Mouse (Mus musculus): ENCODE data around the gene E130116L18Rik. TPM values are rescaled to one million over a fixed set of nuclear protein-coding genes. Genes with fewer than 3 reads are reported as not detected.

Gene E130116L18Rik
- not detected in 2 replicates for polyA plus RNA-seq (2015; fragmentation: Nextera tagmentation; extraction: Ambion mirVana)

GRCm38 (mm10) chr5:25222752-25223702 is at the start of gene E130116L18Rik:
E130116L18Rik (minus strand) TSS chr5:25223153.
- H3K27me3 ChIP-seq = no peaks in the 10 kb centered on the region
- H3K9ac ChIP-seq = peak within 1 kb of the TSS; percentile 77
- WGBS = 3% methylated on average over 71 of the region's 72 CpGs
- peak; percentile 93 for ATAC-seq (ENCODE audit: insufficient number of reproducible peaks, low FRiP score, low TSS enrichment, low read depth)
- no peaks in the 10 kb centered on the region for H3K9me3 ChIP-seq
- H3K4me2 ChIP-seq = peak within 1 kb of the TSS; percentile 57
- peak within 1 kb of the TSS; percentile 83 for H3K4me3 ChIP-seq
- peaks cover 4% of the 10 kb centered on the region; the same call in 1 of the 2 replicates for H3K4me1 ChIP-seq
- H3K27ac ChIP-seq = peak within 1 kb of the TSS; percentile 90
- H3K36me3 ChIP-seq = 0 out of 2 replicates have a peak, but pooled peaks cover 6% of the 10 kb centered on the region

GRCm38 (mm10) chr5:25268258-25268888 is 45.4 kb upstream of the E130116L18Rik start:
- 93% methylated on average over 4 of the region's 4 CpGs for WGBS
- Histone ChIP-seq H3K27ac (no peak overlapping the region), H3K9ac (no peak overlapping the region), H3K36me3 (peaks cover 65% of the 10 kb centered on the region), H3K27me3 (no peaks in the 10 kb centered on the region), H3K9me3 (no peaks in the 10 kb centered on the region), H3K4me1 (no peaks in the 10 kb centered on the region), H3K4me2 (no peak overlapping the region), H3K4me3 (no peak overlapping the region)
- no peak for ATAC-seq (ENCODE audit: insufficient number of reproducible peaks, low FRiP score, low TSS enrichment, low read depth)

DNA sequence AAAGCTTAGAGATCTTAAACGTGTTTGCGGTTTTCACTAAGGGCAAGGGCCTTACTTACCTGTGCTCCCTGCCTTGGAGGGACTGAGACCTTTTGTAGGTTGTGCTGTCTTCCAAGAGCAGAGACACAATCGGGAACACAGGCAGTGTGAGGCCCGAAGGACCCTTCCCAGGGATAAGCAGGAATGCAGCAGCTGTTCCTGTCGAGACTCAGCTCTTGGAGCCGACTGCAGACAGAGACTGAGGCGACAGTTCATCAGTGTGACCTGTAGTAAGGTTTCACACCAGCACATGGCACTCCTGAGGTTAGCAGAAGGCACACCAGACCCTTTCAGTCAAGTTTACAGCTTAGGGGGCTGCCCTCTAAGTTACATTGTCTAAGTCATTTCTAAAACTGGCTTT is 39.3 kb upstream of the E130116L18Rik start:
- H3K4me2 ChIP-seq = no peak overlapping the region
- no peak overlapping the region for H3K4me3 ChIP-seq
- ATAC-seq (ENCODE audit: insufficient number of reproducible peaks, low FRiP score, low TSS enrichment, low read depth) = no peak
- no peaks in the 10 kb centered on the region for H3K9me3 ChIP-seq
- H3K9ac ChIP-seq = no peak overlapping the region
- no peaks in the 10 kb centered on the region for H3K27me3 ChIP-seq
- H3K36me3 ChIP-seq = peaks cover 79% of the 10 kb centered on the region
- 80% methylated on average over 7 of the region's 7 CpGs for WGBS
- H3K27ac ChIP-seq = no peak overlapping the region
- H3K4me1 ChIP-seq = no peaks in the 10 kb centered on the region

DNA sequence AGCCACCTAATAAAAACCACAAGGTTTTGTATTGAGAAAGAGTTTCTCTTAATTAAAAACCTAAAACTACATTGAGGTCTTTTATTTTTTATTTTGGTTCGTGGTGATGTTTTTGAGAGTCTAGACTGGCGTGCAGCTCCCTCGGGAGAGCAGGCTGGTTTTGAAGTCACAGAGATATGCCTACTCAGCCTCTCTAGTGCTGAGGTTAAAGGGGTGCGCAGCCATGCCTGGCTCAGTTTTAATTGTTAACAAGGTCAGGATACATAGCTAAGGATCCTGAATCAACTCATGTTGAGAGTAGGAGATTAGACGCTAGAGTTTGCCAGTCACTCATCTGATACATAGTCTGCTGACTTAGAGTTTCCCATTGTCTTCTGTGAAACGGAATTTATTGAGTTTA is 38.5 kb upstream of the E130116L18Rik start:
- H3K4me1 ChIP-seq = no peaks in the 10 kb centered on the region
- no peaks in the 10 kb centered on the region for H3K27me3 ChIP-seq
- peaks cover 78% of the 10 kb centered on the region for H3K36me3 ChIP-seq
- ATAC-seq (ENCODE audit: insufficient number of reproducible peaks, low FRiP score, low TSS enrichment, low read depth) = no peak
- WGBS = 66% methylated on average over 6 of the region's 6 CpGs
- H3K27ac ChIP-seq = no peak overlapping the region
- no peaks in the 10 kb centered on the region for H3K9me3 ChIP-seq
- H3K4me3 ChIP-seq = no peak overlapping the region
- no peak overlapping the region for H3K9ac ChIP-seq
- no peak overlapping the region for H3K4me2 ChIP-seq

DNA sequence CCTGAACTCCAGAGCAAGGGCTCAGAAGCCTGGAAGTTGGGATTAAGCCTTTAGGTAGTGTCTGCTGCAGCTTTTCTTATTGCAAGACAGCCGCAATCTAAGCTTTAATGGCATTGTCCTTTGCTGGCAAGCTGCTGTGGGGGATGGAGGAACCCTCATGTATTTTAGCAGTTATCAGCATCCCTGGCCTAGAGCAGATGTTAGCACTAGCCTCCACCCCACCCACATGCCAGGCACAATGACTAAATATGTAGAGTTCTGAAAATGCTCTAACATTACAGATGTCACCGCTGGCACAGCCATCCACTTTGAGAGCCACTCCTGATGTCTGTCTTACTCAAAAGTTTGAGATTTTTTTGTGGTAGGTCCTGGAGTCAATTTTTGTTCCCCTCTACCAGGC is 33.7 kb upstream of the E130116L18Rik start:
- peaks cover 79% of the 10 kb centered on the region for H3K36me3 ChIP-seq
- no peaks in the 10 kb centered on the region for H3K4me1 ChIP-seq
- no peak for ATAC-seq (ENCODE audit: insufficient number of reproducible peaks, low FRiP score, low TSS enrichment, low read depth)
- H3K9me3 ChIP-seq = no peaks in the 10 kb centered on the region
- no peak overlapping the region for H3K9ac ChIP-seq
- H3K27me3 ChIP-seq = no peaks in the 10 kb centered on the region
- WGBS = 86% methylated on average over 2 of the region's 2 CpGs
- H3K4me3 ChIP-seq = no peak overlapping the region
- H3K4me2 ChIP-seq = no peak overlapping the region
- no peak overlapping the region for H3K27ac ChIP-seq

- WGBS = 96% methylated on average over 4 of the region's 4 CpGs
- H3K4me2 ChIP-seq = no peak overlapping the region
These were observed 31.5 kb upstream of the E130116L18Rik start for GRCm38 (mm10) chr5:25254491-25254890.

DNA sequence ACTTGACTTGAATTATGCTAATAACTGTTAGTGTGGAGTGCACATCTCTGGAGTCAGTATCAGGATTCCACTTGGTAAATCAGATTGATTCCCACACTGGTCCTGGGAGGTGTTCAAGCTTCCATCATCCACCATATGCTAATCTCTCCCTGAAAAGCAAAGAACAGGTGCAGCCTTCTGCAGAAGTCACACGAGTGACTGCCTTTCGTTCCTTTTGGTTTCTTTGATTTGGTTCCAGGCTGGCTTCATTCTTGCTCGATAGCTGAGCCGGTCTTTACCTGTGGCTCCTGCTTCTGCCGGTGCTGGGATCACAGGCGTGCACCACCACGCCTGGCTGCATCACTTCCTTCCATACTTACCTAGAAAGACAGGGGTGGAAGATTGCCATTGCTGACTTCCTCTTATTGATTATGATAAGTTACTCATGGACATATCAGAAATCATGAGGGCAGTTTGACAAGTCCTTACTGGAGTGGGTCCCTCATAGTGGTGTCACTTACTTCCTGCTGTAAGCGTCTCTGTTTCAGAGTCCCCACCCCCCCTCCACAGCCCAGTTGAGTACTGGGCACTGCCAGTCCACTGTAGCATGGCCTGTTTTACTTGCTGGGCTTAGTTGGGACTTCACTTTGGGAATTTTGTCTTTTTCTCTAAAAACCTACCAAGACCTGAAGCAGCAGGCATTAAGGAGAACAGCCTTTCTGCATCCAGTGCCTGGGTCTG is 30.0 kb upstream of the E130116L18Rik start:
- no peak for ATAC-seq (ENCODE audit: insufficient number of reproducible peaks, low FRiP score, low TSS enrichment, low read depth)
- H3K36me3 ChIP-seq = peaks cover 74% of the 10 kb centered on the region

More at GRCm38 (mm10) chr5:25254491-25254890, 31.5 kb upstream of the E130116L18Rik start:
- no peak overlapping the region for H3K27ac ChIP-seq
- H3K27me3 ChIP-seq = no peaks in the 10 kb centered on the region
- H3K4me3 ChIP-seq = no peak overlapping the region
- H3K9ac ChIP-seq = no peak overlapping the region
- no peaks in the 10 kb centered on the region for H3K9me3 ChIP-seq
- H3K36me3 ChIP-seq = peaks cover 81% of the 10 kb centered on the region
- H3K4me1 ChIP-seq = no peaks in the 10 kb centered on the region
- no peak for ATAC-seq (ENCODE audit: insufficient number of reproducible peaks, low FRiP score, low TSS enrichment, low read depth)

DNA sequence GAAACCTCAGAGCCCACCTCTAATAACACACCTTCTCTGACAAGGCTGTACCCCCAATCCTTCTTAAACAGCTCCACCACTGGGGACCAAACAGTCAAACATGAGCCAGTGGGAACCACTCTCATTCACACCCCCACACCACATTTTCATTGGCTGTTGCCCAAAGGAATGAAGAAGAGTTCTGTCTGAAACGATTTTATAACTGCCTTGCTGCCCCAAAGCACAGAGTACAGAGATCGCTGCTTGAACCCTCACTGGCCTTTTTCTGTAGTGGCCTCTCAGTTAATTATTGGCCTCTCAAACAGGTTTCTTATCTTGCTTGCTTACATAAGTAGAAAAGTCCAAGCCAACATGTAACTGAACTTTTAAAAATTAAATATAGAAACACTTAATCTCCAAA is 29.5 kb upstream of the E130116L18Rik start:
- WGBS = 66% methylated on average over 2 of the region's 2 CpGs

More for the DNA sequence above, 30.0 kb upstream of the E130116L18Rik start:
- H3K4me2 ChIP-seq = no peak overlapping the region
- no peaks in the 10 kb centered on the region for H3K9me3 ChIP-seq
- H3K4me3 ChIP-seq = no peak overlapping the region
- H3K4me1 ChIP-seq = no peaks in the 10 kb centered on the region
- no peak overlapping the region for H3K27ac ChIP-seq
- no peaks in the 10 kb centered on the region for H3K27me3 ChIP-seq
- no peak overlapping the region for H3K9ac ChIP-seq
- 91% methylated on average over 8 of the region's 8 CpGs for WGBS

GRCm38 (mm10) chr5:25247036-25247435 is 24.1 kb upstream of the E130116L18Rik start:
- Histone ChIP-seq H3K4me1 (no peaks in the 10 kb centered on the region), H3K27ac (no peak overlapping the region), H3K4me3 (no peak overlapping the region), H3K9ac (no peak overlapping the region), H3K9me3 (no peaks in the 10 kb centered on the region), H3K27me3 (no peaks in the 10 kb centered on the region), H3K36me3 (peaks cover 30% of the 10 kb centered on the region), H3K4me2 (no peak overlapping the region)
- no peak for ATAC-seq (ENCODE audit: insufficient number of reproducible peaks, low FRiP score, low TSS enrichment, low read depth)
- WGBS = 83% methylated on average over 3 of the region's 3 CpGs

More for the DNA sequence above, 29.5 kb upstream of the E130116L18Rik start:
- H3K27me3 ChIP-seq = no peaks in the 10 kb centered on the region
- no peaks in the 10 kb centered on the region for H3K9me3 ChIP-seq
- no peak overlapping the region for H3K4me2 ChIP-seq
- no peak overlapping the region for H3K9ac ChIP-seq
- H3K36me3 ChIP-seq = peaks cover 71% of the 10 kb centered on the region
- H3K4me3 ChIP-seq = no peak overlapping the region
- no peak for ATAC-seq (ENCODE audit: insufficient number of reproducible peaks, low FRiP score, low TSS enrichment, low read depth)
- no peaks in the 10 kb centered on the region for H3K4me1 ChIP-seq
- no peak overlapping the region for H3K27ac ChIP-seq

DNA sequence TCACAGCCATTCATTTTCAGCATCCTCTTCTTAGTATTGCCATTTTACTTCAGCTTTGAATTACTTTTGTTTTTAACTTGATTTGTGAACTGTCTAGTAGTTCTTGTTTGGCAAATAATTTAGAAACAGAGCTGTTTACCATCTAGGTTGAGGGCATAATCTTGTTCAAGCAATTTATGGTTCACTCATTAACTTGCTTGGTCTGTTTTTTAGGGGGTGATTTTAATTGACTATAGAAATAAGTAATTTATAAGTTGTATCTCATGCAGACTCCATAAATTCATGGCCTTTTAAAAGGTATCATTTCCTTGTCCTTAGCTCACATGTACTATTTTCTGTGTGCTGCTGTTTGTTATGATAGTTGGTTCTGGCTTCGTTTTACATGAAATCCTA is 23.5 kb upstream of the E130116L18Rik start:
- Histone ChIP-seq H3K4me3 (no peak overlapping the region), H3K27ac (no peak overlapping the region), H3K27me3 (no peaks in the 10 kb centered on the region), H3K9me3 (no peaks in the 10 kb centered on the region), H3K4me1 (no peaks in the 10 kb centered on the region), H3K9ac (no peak overlapping the region), H3K36me3 (peaks cover 25% of the 10 kb centered on the region), H3K4me2 (no peak overlapping the region)
- no peak for ATAC-seq (ENCODE audit: insufficient number of reproducible peaks, low FRiP score, low TSS enrichment, low read depth)
- 75% methylated on average over 1 of the region's 1 CpGs for WGBS

DNA sequence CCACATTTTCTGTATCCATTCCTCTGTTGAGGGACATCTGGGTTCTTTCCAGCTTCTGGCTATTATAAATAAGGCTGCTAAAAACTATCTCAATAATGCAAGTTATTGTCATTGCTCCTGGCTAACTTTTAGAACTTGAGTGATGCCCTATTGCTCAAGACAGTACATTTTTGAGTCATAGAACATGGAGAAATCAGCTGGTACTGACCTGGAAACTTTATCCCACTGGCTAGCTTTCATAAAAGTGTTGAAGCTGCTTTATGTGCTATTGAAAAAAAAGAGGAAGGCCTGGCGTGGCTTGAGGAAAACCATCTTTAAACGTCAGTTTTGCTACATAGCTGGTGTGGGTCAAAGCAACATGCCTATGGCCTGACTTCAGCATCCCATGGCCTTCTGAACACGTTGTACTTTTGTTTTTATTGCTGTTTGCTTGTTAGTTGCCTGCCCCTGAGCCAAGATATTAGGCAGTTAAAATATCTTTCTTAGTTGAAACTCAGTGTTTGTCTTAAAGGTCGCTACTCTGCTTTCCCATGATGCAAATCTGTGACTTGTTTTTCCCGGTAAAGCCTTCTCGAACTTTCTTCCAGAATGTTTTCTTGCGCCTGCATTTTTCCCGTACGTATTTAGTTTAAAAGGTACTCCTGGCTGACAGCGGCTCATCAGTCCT is 23.0 kb upstream of the E130116L18Rik start:
- no peaks in the 10 kb centered on the region for H3K4me1 ChIP-seq
- H3K36me3 ChIP-seq = peaks cover 20% of the 10 kb centered on the region
- WGBS = 78% methylated on average over 10 of the region's 10 CpGs
- no peaks in the 10 kb centered on the region for H3K9me3 ChIP-seq
- H3K4me2 ChIP-seq = no peak overlapping the region
- H3K9ac ChIP-seq = no peak overlapping the region
- no peak overlapping the region for H3K4me3 ChIP-seq
- H3K27me3 ChIP-seq = no peaks in the 10 kb centered on the region
- no peak overlapping the region for H3K27ac ChIP-seq
- ATAC-seq (ENCODE audit: insufficient number of reproducible peaks, low FRiP score, low TSS enrichment, low read depth) = no peak
